Mouse (Mus musculus): ENCODE measurements around the gene Tmem50a. TPM values are rescaled to one million over a fixed set of nuclear protein-coding genes. Genes with fewer than 3 reads are reported as not detected.
"Not testable (repeated sequence)": the region's sequence is repeated elsewhere in the genome, so short reads cannot be mapped to it uniquely, and the experiment has no call there.

Tmem50a gene
- polyA plus RNA-seq, 1 experiment = 132 TPM

DNA sequence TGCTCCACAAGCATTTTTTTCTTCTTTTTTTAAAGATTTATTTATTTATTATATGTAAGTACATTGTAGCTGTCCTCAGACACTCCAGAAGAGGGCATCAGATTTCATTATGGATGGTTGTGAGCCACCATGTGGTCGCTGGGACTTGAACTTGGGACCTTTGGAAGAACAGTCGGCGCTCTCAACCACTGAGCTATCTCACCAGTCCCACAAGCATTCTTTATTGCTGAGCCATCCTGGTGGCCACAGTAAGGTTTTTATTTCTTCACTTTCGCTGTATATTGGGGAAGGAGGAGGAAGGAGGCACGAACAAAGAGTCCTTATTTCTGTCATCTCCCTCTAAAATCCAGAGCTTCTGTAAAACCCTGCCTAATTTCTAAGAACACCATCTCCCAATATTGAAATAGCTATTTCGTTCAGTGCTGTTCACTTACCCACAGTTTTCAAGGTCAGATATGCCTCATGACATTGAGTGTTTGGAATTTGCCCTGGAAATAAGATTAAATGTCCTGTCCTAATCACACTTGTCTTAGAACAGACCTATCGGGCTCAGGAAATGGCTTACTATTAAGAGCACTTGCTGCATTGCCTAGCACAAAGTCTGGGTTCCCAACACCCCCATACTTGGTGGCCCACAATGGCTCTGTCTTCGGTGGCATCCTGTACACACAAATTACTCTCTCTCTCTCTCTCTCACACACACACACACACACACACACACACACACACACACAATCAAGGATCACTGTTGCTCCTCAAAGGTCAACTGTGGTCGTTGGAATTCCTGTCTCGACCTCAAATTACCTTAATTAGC is 7.5 kb upstream of the Tmem50a start:
- TF ChIP-seq POLR2A (IDR thresholded peaks at IDR 0.05; ENCODE audit: borderline replicate concordance, extremely low read depth, insufficient read depth, insufficient read length, poor library complexity, severe bottlenecking) (no peak), CTCF (IDR thresholded peaks at IDR 0.05; ENCODE audit: borderline replicate concordance, extremely low read depth, insufficient read depth, insufficient read length) (no peak)
- DNase-seq (ENCODE audit: low read depth) = no peak

DNA sequence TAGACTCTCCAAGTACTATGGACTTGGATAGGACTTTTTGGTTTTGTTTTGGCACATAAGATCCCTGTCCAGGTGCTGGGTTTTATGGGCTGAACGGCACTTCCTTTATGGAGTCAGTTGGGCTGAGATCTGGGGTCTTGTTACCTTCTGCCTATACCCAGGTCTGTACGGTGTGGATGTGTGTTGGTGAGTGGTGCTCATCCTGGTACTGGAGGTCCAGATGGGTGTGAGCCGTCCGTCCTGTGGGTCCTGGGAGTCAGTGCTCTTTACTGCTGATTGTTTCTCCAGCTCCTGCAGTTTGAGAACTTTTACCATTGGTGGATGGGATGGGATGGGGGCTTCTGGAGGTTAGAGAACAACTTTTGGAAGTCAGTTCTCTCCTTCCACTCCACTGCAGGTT is 6.9 kb upstream of the Tmem50a start:
- DNase-seq (ENCODE audit: low read depth) = no peak
- TF ChIP-seq POLR2A (IDR thresholded peaks at IDR 0.05; ENCODE audit: borderline replicate concordance, extremely low read depth, insufficient read depth, insufficient read length, poor library complexity, severe bottlenecking) = no peak
- TF ChIP-seq CTCF (IDR thresholded peaks at IDR 0.05; ENCODE audit: borderline replicate concordance, extremely low read depth, insufficient read depth, insufficient read length) = no peak

DNA sequence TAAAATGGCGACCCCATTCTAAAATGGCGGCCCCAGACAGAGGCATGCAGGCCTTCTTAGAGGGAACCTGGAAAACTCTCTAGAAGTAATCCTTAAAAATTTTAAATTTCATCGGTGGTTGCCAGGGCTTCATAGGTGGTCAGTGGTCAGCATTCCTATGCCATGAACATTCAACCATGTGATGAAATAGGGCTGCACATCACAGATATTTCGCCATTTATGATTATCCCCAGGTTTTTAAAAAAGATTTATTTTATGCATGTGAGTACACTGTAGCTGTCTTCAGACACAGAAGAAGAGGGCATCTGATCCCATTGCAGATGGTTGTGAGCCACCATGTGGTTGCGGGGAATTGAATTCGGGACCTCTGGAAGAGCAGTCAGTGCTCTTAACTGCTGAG is 5.8 kb upstream of the Tmem50a start:
- TF ChIP-seq CTCF (IDR thresholded peaks at IDR 0.05; ENCODE audit: borderline replicate concordance, extremely low read depth, insufficient read depth, insufficient read length) (no peak), POLR2A (IDR thresholded peaks at IDR 0.05; ENCODE audit: borderline replicate concordance, extremely low read depth, insufficient read depth, insufficient read length, poor library complexity, severe bottlenecking) (no peak)
- no peak for DNase-seq (ENCODE audit: low read depth)

DNA sequence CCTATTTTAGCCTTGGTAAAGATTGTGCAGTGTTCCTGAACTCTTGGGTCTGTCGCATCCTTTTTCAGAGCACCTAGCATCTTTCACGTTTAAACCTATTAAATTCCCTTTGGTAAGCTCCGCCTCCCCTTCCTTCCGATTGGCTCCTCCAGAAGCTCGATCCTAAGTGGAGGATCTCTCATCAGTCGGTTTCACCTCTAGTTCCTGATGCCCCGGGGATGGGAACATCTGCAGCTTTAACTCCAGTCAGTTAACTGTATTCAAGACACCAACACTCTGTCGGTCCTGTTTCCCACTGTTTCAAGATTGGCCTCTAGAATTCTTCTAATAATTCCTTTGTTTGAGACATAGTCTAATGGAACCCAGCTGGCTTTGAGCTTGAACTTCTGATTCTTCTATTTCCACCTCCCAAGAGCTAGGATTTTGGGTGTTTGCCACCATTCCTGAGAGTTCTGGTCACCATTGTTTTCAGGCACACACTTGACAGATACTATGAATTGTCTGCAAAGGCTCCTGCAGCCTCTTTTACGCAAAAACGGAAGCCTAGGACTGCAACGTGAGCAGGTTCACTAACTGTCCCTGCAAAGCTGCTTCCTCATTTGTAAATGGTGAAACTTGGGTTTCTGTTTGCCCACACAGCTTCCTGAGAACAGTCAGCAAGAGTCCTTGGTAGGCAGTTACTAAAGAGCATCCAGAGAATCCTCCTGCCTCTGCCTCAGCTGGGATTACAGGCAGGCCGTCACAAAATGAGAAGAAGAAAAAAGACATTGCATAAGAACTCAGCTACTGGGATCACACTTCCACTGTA is 5.1 kb upstream of the Tmem50a start:
- no peak for TF ChIP-seq POLR2A (IDR thresholded peaks at IDR 0.05; ENCODE audit: borderline replicate concordance, extremely low read depth, insufficient read depth, insufficient read length, poor library complexity, severe bottlenecking)
- TF ChIP-seq CTCF (IDR thresholded peaks at IDR 0.05; ENCODE audit: borderline replicate concordance, extremely low read depth, insufficient read depth, insufficient read length) = no peak
- peak; percentile 24 for DNase-seq (ENCODE audit: low read depth)

DNA sequence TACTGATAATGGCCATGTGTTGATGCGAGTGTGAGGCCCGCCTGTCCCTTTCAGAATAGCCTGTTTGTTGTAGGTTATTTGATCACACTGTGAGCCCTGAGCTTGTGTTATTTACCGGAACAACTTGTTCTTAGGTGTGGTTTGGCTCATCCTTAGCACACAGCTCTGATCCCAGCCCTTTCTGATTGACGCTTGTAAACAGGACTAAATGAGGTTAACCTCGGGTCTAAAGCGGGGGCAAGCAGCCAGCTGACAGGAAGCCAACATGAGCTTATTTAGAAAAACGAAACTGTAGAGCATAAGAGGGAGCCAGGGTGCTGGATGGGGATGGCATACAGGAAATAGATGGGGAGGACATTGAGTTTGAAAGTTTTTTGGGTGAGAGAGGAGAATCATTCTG is 3.6 kb upstream of the Tmem50a start:
- peak; percentile 26 for DNase-seq (ENCODE audit: low read depth)
- TF ChIP-seq POLR2A (IDR thresholded peaks at IDR 0.05; ENCODE audit: borderline replicate concordance, extremely low read depth, insufficient read depth, insufficient read length, poor library complexity, severe bottlenecking) = no peak
- TF ChIP-seq CTCF (IDR thresholded peaks at IDR 0.05; ENCODE audit: borderline replicate concordance, extremely low read depth, insufficient read depth, insufficient read length) = no peak

DNA sequence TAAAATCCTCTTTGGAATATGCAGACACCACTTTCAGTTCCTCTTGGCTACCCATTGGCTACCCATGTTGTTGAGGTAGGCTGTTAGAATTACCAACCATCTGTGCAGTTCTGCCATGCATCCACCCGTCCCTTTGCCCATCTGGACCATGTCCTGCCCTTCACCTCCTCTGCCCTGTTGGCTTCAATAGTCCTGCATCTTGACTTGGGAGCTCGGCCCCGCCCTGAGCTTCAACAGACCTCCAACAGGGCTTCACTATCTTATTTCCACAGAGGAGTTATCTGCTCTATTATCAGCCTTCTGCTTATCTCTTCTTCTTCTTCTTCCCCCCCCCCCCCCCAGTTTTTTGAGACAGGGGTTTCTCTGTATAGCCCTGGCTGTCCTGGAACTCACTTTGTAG is 2.4 kb upstream of the Tmem50a start:
- no peak for TF ChIP-seq POLR2A (IDR thresholded peaks at IDR 0.05; ENCODE audit: borderline replicate concordance, extremely low read depth, insufficient read depth, insufficient read length, poor library complexity, severe bottlenecking)
- no peak for TF ChIP-seq CTCF (IDR thresholded peaks at IDR 0.05; ENCODE audit: borderline replicate concordance, extremely low read depth, insufficient read depth, insufficient read length)
- DNase-seq (ENCODE audit: low read depth) = no peak

DNA sequence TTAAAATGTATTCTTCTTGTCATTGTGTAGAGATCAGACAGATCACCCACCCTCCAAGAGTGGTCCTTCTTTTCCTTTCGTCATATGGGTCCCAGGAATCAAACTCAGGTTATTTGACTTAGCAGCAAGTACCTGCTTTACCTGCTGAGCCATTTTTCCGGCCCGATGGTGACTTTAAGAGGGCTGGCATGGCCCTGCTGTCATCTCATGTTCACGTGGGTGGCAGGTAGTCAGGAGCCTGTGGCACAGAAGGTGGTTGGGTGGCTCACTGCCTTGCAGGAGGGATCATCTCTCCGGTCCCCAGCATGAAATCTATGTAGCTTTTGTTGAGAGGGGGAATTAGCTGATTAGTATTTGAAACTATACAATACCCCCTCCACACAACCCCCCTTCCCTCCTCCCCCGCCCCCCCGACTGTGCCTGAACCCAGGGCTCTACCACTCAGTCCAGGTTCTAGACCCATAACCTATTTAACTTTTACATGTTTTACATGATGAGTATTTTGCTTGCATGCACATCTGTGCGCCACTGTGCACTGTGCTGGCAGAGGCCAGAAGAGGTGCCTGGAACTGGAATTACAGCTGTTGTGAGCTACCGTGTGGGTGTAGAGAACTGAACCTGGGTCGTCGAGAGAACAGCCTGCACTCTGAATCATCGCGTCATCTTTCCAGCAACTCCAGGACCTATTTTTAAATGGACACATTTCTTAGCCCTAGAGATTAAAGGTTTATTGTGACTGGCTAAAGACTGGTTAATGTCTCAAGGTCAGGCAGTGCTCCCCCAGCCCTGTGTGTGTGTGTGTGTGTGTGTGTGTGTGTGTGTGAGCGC is 613 bp upstream of the Tmem50a start:
- no peak for DNase-seq (ENCODE audit: low read depth)
- TF ChIP-seq CTCF (IDR thresholded peaks at IDR 0.05; ENCODE audit: borderline replicate concordance, extremely low read depth, insufficient read depth, insufficient read length) (no peak), POLR2A (IDR thresholded peaks at IDR 0.05; ENCODE audit: borderline replicate concordance, extremely low read depth, insufficient read depth, insufficient read length, poor library complexity, severe bottlenecking) (no peak)

DNA sequence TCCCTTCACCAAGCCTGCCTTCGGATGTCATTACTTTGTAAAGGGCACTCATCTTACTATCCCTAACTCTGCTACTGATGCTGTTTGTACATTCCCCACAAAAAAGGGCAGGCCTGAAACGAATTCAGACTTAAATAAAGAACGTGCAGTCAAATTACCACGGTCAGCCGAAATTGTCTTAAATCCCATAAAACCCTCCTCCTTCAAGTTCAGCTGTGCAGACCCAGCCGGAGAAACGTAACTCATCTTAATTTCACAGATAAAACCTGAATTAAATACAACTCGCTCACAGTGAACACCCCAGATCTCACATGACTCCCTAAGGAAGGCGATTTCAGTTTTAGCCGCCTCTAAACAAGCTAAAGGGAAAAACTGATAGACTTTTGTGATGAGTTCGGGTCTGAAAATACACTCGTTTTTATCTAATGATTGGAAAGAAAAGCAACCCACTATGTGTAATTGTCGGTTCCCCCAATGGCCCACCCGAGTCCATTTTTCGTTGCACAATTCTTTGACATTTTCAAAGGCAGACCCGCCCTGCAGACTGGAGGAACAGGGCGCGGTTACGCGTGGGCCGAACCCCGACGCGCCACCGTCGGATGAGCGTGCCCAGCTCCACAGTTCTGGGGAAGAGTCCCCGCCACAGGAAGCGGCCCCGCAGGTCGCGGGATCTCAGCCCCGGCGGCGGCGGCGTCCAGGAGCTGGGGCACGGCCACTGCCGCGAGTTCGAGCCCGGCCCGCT is 531 bp downstream of the Tmem50a start:
- TF ChIP-seq CTCF (IDR thresholded peaks at IDR 0.05; ENCODE audit: borderline replicate concordance, extremely low read depth, insufficient read depth, insufficient read length) (no peak), POLR2A (IDR thresholded peaks at IDR 0.05; ENCODE audit: borderline replicate concordance, extremely low read depth, insufficient read depth, insufficient read length, poor library complexity, severe bottlenecking) (no peak)
- peak; percentile 32 for DNase-seq (ENCODE audit: low read depth)

DNA sequence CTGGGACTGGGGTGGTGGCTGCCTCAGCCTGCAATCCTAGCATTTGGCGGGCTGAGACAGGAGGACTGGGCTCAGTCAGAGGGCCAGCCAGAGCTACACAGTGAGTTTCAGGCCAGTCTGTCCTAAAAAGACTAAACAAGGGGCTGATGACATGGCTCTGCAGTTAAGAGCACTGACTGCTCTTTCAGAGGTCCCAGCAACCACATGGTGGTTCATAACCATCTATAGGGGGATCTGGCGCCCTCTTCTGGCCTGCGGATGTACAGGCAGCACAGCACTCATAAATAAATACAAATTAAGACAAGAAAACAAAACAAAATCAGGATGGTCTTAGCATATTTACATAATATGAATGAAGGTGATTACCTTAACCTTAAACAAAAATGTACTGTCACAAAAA is 1.4 kb downstream of the Tmem50a start:
- TF ChIP-seq POLR2A (IDR thresholded peaks at IDR 0.05; ENCODE audit: borderline replicate concordance, extremely low read depth, insufficient read depth, insufficient read length, poor library complexity, severe bottlenecking) (no peak), CTCF (IDR thresholded peaks at IDR 0.05; ENCODE audit: borderline replicate concordance, extremely low read depth, insufficient read depth, insufficient read length) (peak; percentile 72; the same call in 1 of the 2 replicates)
- peak; percentile 85 for DNase-seq (ENCODE audit: low read depth)

DNA sequence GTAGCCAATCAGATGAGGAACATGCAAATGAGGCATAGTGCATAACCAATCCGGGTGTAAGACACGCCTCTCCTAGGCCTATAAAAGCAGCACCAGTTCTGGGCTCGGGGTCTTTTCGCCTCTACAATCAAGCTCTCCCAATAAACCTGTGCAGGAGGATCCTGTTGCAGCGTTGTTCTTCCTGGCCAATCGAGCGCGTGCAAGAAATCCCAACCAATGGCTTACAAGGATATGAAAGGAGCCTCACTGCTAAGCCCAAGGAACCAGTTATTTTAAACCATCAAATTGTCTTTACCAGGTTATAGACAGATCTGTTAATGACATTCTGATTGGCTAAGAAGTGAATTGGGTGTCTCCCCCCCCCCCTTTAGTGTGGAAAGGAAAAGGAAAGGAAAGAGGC is 3.4 kb downstream of the Tmem50a start:
- DNase-seq (ENCODE audit: low read depth) = not testable (repeated sequence)

DNA sequence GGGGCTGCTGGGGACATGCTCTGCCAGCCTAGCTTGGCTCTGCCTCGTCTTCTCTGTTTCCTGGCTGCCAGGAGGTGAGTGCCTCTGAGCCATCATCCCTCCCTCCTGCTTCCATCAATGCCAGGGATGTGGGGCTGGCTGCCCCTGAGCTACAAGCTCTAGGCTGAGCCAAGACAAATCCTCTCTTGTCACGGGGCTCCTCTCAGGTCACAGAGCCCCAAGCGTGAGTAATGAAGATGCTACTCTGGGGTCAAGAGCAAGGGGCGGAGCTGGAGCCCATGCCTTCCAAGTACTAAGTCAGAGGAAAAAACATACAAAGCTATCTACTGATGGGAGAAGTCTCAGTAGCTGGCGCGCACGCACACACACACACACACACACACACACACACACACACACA is 11.8 kb downstream of the Tmem50a start:
- DNase-seq (ENCODE audit: low read depth) = no peak
- no peak for TF ChIP-seq CTCF (IDR thresholded peaks at IDR 0.05; ENCODE audit: borderline replicate concordance, extremely low read depth, insufficient read depth, insufficient read length)
- no peak for TF ChIP-seq POLR2A (IDR thresholded peaks at IDR 0.05; ENCODE audit: borderline replicate concordance, extremely low read depth, insufficient read depth, insufficient read length, poor library complexity, severe bottlenecking)
